Mouse (Mus musculus): ENCODE data around the gene Mrvi1.
"Not testable (repeated sequence)": the region's sequence is repeated elsewhere in the genome, so short reads cannot be mapped to it uniquely, and the experiment has no call there.

Mrvi1 gene

DNA sequence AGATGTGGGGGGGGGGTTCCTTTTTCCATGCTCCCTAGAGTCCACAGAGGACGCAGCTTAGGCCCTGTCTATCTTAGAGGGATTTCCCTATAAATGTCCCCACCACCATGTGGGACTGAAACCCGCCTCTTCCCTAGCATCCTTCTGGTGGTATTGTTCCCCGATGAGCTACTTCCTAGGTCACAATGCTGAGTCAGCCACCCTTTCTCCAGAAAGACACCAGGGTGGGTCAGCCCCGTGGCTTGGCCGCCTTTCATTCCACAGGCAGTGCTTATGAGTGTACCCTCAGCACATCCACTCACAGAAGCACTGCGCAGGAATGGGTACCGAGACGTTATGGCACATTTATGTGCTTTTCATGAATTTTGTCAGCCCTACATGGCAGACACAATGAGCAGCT is 85.1 kb downstream of the Mrvi1 start:
- Histone ChIP-seq H3K27me3 (ENCODE audit: control insufficient read depth, insufficient read depth, low read length, poor library complexity, severe bottlenecking) (no peaks in the 10 kb centered on the region), H3K36me3 (ENCODE audit: control insufficient read depth, insufficient read depth, low read length, poor library complexity, severe bottlenecking) (no peaks in the 10 kb centered on the region)
- no peak for DNase-seq (ENCODE audit: low read depth, low spot score)

DNA sequence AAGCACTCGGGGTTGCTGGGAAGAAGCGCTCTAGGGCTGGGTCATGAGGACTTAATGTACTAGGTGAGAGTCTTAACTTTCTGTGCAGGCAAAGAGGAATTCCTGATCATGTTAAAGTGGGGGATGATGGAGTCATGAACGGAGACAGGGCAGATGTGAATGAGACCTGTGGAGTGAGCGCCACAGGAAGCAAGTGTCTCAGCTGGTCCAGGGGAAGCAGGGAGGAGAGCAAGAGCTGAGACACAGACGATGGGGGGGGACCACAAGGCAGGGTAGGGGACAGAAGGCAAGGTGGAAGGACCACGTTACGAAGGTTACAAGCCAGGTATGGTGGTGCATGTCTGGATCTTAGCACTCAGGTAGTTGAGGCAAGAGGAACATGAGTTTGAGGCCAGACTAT is 85.8 kb downstream of the Mrvi1 start:
- no peaks in the 10 kb centered on the region for H3K36me3 ChIP-seq (ENCODE audit: control insufficient read depth, insufficient read depth, low read length, poor library complexity, severe bottlenecking)
- DNase-seq (ENCODE audit: low read depth, low spot score), result no peak
- H3K27me3 ChIP-seq (ENCODE audit: control insufficient read depth, insufficient read depth, low read length, poor library complexity, severe bottlenecking), result no peaks in the 10 kb centered on the region

DNA sequence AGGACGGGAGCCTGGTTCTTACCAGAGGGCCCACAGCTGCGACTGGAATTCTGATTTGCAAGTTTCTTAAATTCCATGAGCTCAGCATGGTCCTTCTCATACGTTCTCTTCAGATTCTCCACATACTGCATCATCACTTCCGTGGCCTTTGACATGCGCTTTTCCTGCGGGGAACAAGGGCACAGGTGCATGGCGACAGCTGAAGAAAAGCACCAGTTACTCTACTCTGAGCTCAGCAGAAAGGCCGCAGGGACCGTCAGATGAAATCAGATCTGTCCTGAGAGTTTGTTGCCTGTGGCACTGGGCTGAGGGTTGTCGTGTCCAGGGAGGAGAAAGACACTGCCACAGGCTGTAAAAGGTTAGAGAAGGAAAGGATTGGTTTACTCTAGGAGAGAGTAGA is 86.5 kb downstream of the Mrvi1 start:
- not testable (repeated sequence) for H3K36me3 ChIP-seq (ENCODE audit: control insufficient read depth, insufficient read depth, low read length, poor library complexity, severe bottlenecking); DNase-seq (ENCODE audit: low read depth, low spot score); H3K27me3 ChIP-seq (ENCODE audit: control insufficient read depth, insufficient read depth, low read length, poor library complexity, severe bottlenecking)

- no peaks in the 10 kb centered on the region for H3K27me3 ChIP-seq (ENCODE audit: control insufficient read depth, insufficient read depth, low read length, poor library complexity, severe bottlenecking)
- no peaks in the 10 kb centered on the region for H3K36me3 ChIP-seq (ENCODE audit: control insufficient read depth, insufficient read depth, low read length, poor library complexity, severe bottlenecking)
- no peak for DNase-seq (ENCODE audit: low read depth, low spot score)
These were observed 87.6 kb downstream of the Mrvi1 start for GRCm38 (mm10) chr7:110894673-110895072.

- DNase-seq (ENCODE audit: low read depth, low spot score), result no peak
- no peaks in the 10 kb centered on the region for H3K27me3 ChIP-seq (ENCODE audit: control insufficient read depth, insufficient read depth, low read length, poor library complexity, severe bottlenecking)
- no peaks in the 10 kb centered on the region for H3K36me3 ChIP-seq (ENCODE audit: control insufficient read depth, insufficient read depth, low read length, poor library complexity, severe bottlenecking)
These were observed 88.2 kb downstream of the Mrvi1 start for GRCm38 (mm10) chr7:110893943-110894610.

GRCm38 (mm10) chr7:110891501-110891986 is 90.7 kb downstream of the Mrvi1 start:
- peak; percentile 42 for DNase-seq (ENCODE audit: low read depth, low spot score)
- Histone ChIP-seq H3K36me3 (ENCODE audit: control insufficient read depth, insufficient read depth, low read length, poor library complexity, severe bottlenecking) (no peaks in the 10 kb centered on the region), H3K27me3 (ENCODE audit: control insufficient read depth, insufficient read depth, low read length, poor library complexity, severe bottlenecking) (no peaks in the 10 kb centered on the region)

DNA sequence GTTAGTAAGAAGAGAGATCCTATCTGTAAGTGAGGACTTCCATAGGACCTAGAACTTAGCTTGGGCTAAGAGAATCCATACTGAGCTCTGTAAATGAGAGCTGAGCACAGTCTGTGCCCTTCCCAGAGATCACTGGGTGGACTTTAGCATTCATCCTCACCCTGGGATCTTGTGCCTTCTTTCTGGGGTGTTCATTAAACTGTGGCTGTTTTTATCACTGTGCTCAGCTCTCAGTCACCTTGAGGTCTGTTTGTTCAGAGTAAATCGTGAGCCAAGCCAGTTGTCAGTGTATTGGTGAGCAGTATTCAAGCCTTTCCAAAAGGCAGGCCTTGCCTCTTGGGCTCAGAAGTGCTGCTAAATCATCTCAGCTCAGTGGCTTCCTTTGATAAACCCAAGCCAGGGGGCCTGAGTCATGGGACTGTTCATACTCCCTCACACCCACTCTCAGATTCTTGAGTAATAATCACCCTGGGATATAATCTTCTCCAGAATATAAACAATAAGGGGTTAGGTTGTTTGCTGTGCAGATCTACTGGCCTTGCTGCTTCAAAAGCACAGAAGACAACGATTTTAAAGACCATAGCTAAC is 100.4 kb downstream of the Mrvi1 start:
- DNase-seq (ENCODE audit: low read depth, low spot score), result no peak

GRCm38 (mm10) chr7:110878028-110878427 is 104.2 kb downstream of the Mrvi1 start:
- H3K27me3 ChIP-seq (ENCODE audit: control insufficient read depth, insufficient read depth, low read length, poor library complexity, severe bottlenecking), result no peaks in the 10 kb centered on the region
- no peak for DNase-seq (ENCODE audit: low read depth, low spot score)
- no peaks in the 10 kb centered on the region for H3K36me3 ChIP-seq (ENCODE audit: control insufficient read depth, insufficient read depth, low read length, poor library complexity, severe bottlenecking)

More for the DNA sequence above, 100.4 kb downstream of the Mrvi1 start:
- Histone ChIP-seq H3K27me3 (ENCODE audit: control insufficient read depth, insufficient read depth, low read length, poor library complexity, severe bottlenecking) (no peaks in the 10 kb centered on the region), H3K36me3 (ENCODE audit: control insufficient read depth, insufficient read depth, low read length, poor library complexity, severe bottlenecking) (no peaks in the 10 kb centered on the region)

DNA sequence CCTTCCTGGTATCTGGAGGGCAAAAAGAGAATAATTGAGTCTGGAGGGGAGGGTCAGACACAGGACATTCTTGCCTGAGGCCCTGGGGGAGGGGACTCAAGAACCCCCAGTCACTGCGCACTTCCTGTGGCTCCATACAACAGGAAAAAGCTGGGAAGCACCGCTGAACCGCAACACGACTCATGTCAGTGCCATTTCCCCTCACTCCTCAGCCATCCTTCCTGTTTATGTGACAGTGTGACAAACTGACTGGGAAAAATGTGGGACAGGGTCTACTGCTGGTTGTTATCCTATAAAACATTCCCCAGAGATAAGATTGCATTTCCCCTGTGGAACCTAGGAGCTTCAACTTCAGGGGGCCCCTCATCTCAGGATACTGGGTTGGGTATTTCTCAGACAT is 105.3 kb downstream of the Mrvi1 start:
- H3K36me3 ChIP-seq (ENCODE audit: control insufficient read depth, insufficient read depth, low read length, poor library complexity, severe bottlenecking), result no peaks in the 10 kb centered on the region
- DNase-seq (ENCODE audit: low read depth, low spot score), result no peak
- H3K27me3 ChIP-seq (ENCODE audit: control insufficient read depth, insufficient read depth, low read length, poor library complexity, severe bottlenecking), result no peaks in the 10 kb centered on the region

- no peaks in the 10 kb centered on the region for H3K27me3 ChIP-seq (ENCODE audit: control insufficient read depth, insufficient read depth, low read length, poor library complexity, severe bottlenecking)
- DNase-seq (ENCODE audit: low read depth, low spot score), result no peak
- H3K36me3 ChIP-seq (ENCODE audit: control insufficient read depth, insufficient read depth, low read length, poor library complexity, severe bottlenecking), result no peaks in the 10 kb centered on the region
These were observed 113.5 kb downstream of the Mrvi1 start for GRCm38 (mm10) chr7:110868807-110869206.

GRCm38 (mm10) chr7:110867116-110867515 is 115.1 kb downstream of the Mrvi1 start:
- Histone ChIP-seq H3K36me3 (ENCODE audit: control insufficient read depth, insufficient read depth, low read length, poor library complexity, severe bottlenecking) (no peaks in the 10 kb centered on the region), H3K27me3 (ENCODE audit: control insufficient read depth, insufficient read depth, low read length, poor library complexity, severe bottlenecking) (no peaks in the 10 kb centered on the region)
- DNase-seq (ENCODE audit: low read depth, low spot score), result no peak

- no peak for DNase-seq (ENCODE audit: low read depth, low spot score)
- Histone ChIP-seq H3K27me3 (ENCODE audit: control insufficient read depth, insufficient read depth, low read length, poor library complexity, severe bottlenecking) (no peaks in the 10 kb centered on the region), H3K36me3 (ENCODE audit: control insufficient read depth, insufficient read depth, low read length, poor library complexity, severe bottlenecking) (no peaks in the 10 kb centered on the region)
These were observed 116.2 kb downstream of the Mrvi1 start for GRCm38 (mm10) chr7:110866021-110866420.

GRCm38 (mm10) chr7:110865570-110865969 is 116.7 kb downstream of the Mrvi1 start:
- Histone ChIP-seq H3K36me3 (ENCODE audit: control insufficient read depth, insufficient read depth, low read length, poor library complexity, severe bottlenecking) (no peaks in the 10 kb centered on the region), H3K27me3 (ENCODE audit: control insufficient read depth, insufficient read depth, low read length, poor library complexity, severe bottlenecking) (no peaks in the 10 kb centered on the region)
- no peak for DNase-seq (ENCODE audit: low read depth, low spot score)

GRCm38 (mm10) chr7:110865038-110865437 is 117.2 kb downstream of the Mrvi1 start:
- DNase-seq (ENCODE audit: low read depth, low spot score), result no peak
- no peaks in the 10 kb centered on the region for H3K27me3 ChIP-seq (ENCODE audit: control insufficient read depth, insufficient read depth, low read length, poor library complexity, severe bottlenecking)
- H3K36me3 ChIP-seq (ENCODE audit: control insufficient read depth, insufficient read depth, low read length, poor library complexity, severe bottlenecking), result no peaks in the 10 kb centered on the region

GRCm38 (mm10) chr7:110862751-110863289 is 119.4 kb downstream of the Mrvi1 start, which contains the start of gene Lyve1:
TSS of gene Lyve1 (minus strand) at chr7:110863239.
- DNase-seq (ENCODE audit: low read depth, low spot score), result no peak
- H3K36me3 ChIP-seq (ENCODE audit: control insufficient read depth, insufficient read depth, low read length, poor library complexity, severe bottlenecking), result no peaks in the 10 kb centered on the region
- no peaks in the 10 kb centered on the region for H3K27me3 ChIP-seq (ENCODE audit: control insufficient read depth, insufficient read depth, low read length, poor library complexity, severe bottlenecking)
